Mouse (Mus musculus) left cerebral cortex, postnatal 14 days (tissue): ENCODE measurements around the gene Cpsf4l. TPM values are rescaled to one million over a fixed set of nuclear protein-coding genes. Genes with fewer than 3 reads are reported as not detected.

Experiments used
- DNase-seq, 2 experiments: peaks; one replicate each; pipeline ENCODE4 v3.0.0; 2021 to 2022; ENCODE audit warnings: low spot score in 2 of 2, mixed read lengths in 1 of 2
- intact Hi-C: fragments of 180-260 bp; cut with DNase I; formaldehyde crosslinking; loops from one replicate; pipeline ENCODE4 v1.15.1; 2025
- long read RNA-seq, 2 experiments: library from polyadenylated mRNA; stranded (forward); transcript quantifications; one replicate each; pipeline ENCODE4 v2.0.0; 2021
- total RNA-seq, 2 experiments: library from RNA; stranded (reverse); gene quantifications; 2 replicates each; pipeline ENCODE4 v1.2.3; 2021

Cpsf4l gene
- under 1 TPM in 1 of 2 experiments, not detected in 1; 0.33 TPM for total RNA-seq
- long read RNA-seq, experiment 1, result 0 reads
- long read RNA-seq, experiment 2, partial matches to known transcripts, result 1 of 2 reads
- long read RNA-seq, experiment 2, other reads (novel, unspliced or antisense), result 1 of 2 reads

DNA sequence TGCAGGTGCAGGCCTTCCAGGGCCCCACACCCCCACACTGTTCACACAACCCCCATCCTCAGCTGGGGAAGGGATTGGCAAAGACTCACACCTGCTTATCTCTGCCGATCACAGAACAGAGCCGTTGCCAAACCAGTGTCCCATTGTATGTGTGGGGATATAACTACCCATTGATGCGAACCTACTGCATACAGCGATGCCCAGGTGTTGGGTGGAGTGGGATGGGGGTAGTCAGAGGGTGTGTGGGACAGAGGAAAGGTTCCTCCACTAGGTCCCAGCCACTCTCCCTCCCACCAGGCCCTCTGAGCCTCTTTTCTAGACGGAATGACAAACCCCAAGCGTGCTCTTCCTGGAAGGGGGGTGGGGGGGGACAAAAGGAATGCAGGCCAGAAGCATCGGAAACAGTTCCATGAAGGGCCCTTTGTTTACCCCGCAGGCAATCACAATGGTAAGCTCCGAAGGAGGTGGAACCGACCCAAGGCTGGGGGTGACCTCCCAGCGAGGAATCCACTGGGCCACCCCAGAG is at the start of gene Cpsf4l:
Gene Cpsf4l, minus strand, starts transcription at position 287 of the 526 bp plus-strand sequence.
- no peak for DNase-seq
- intact Hi-C loops, result loop anchor here (5.0 to 10.0 kb wide), 2 partner anchors 43 to 925 kb away; partner anchors contain the start of gene Cdc42ep4

DNA sequence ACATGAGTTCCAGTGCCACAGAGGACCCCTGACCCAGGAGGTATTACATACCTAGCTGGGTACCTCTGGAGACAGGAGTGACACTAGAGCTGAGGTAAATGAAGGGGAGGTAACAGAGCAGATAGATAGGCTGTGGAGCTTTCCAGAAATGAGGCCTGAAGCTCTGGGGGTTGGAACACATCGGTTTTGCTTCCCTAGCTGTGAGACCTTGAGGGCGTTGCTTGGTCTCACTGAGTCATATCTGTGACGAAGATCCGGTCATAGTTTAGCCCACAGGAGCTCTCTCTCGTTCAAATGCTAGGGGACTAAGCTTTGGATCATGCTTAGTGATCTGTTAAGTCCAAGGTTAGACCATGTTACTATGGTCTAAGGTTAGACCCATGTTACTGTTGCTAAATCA is 49.0 kb upstream of the Cpsf4l start:
- DNase-seq, result no peak
- intact Hi-C loops, result no loop called here

DNA sequence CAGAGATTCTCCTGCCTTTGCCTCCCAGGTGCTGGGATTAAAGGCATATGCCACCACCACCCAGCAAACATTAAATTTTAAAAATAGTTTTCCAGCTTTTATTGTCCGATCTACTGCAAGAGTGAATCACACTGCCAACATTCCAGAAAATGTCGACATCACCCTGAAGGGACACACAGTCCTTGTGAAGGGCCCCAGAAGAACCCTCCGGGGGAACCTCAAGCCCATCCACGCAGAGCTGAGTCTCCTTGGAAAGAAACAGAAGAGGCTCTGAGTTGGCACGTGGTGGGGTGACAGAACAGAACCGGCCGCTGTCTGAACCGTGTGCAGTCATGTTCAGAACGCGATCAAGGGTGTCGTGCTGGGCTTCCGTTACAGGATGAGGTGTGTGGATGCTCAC is 46.8 kb upstream of the Cpsf4l start:
- no peak for DNase-seq
- intact Hi-C loops, result no loop called here

DNA sequence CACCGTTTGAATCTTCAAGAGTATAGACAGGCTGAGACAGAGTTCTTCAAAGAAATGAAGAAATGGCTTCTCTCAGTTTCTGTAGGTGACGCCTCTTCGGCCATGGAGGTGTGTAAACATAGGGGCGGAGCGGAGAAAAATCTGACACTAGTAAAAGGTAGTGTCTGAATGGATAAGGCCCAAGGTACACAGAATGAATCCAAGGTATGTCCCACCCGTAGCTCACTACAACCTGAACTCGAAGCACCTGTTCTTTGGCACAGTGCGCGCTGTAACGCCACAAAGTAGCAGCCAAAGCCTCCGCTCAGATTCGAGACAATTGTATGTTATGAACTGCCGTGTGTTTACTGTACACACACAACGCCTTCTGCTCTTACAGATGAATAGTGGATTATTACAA is 46.1 kb upstream of the Cpsf4l start:
- intact Hi-C loops, result no loop called here
- DNase-seq, result no peak

DNA sequence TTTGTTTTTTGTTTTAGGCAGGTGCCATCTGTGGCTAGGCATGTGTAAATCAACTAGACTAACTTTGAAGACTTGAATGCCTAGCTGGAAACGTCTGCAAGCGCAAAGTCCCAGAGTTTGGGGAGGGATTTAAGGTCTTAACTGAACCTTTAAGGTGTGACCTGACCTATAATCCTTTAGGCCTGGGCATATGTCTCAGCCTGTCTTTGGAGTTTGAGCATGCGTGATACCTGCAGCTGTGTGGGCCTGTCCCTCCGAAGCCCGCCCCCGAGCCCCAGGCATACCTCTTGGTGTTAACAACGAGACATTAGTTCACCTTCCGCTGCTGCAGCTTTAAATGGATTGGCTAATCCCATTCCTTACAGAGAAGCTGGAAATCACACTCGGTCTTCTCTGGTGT is 45.0 kb upstream of the Cpsf4l start:
- intact Hi-C loops, result loop anchor here (5.0 kb wide), 1 partner anchor 43 kb away; the partner anchor contains the start of gene Cpsf4l
- DNase-seq, result no peak

DNA sequence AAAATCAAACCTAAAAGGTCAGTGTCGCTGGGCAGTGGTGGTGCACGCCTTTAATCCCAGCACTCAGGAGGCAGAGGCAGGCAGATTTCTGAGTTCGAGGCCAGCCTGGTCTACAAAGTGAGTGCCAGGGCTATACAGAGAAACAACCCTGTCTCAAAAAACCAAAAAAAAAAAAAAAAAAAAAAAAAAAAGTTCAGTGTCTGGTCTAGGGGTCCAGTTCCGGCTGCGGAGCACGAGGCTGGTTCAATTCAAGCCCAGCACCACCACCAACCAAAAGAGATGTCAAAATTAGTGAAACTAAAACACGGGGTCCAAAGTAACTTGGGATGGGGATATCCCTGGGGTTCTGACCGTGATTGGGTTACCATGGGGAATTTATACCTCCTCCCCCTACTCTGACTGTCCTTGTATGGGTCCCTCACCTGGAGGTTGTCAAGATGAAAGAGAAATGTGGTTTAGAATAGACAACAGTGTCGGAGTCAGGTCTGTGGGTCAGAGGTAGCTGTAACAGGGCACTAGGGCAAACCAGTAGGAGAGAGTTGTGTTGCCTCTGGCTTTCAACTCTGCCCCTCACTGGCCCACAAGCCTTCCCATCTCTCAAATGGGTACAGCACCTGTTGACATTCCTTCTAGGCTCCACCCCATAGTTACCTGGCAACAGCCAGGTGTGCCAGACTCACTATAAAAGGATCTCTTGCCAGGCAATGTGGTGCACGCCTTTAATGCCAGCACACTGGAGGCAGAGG is 43.0 kb upstream of the Cpsf4l start:
- intact Hi-C loops, result loop anchor here (5.0 kb wide), 1 partner anchor 41 kb away; the partner anchor contains the start of gene Cpsf4l
- no peak for DNase-seq

DNA sequence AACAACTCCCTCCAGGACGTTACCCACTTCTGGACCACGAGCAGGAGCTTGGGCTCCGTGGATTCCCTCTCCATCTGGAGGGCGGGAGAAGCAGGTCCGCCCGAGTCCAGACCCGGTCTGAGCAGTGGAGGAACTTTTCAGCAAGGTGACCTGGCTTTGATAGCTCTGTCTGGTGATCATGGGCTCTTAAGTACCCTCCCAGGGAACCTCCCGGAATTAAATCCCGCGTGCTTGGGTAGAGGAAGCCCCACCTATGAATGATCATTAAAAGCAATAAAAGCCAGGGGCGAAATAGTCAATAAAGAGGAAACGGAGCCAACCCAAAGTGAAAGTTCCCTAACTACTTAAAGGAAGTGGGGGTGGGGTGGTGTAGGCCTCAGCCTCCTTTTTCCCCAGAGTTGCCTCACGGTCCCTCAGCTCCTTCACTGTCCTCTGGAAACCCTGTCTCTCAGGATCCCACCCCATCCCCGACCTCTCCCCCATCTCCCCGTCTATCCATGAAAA is 42.4 kb upstream of the Cpsf4l start:
- intact Hi-C loops, result loop anchor here (5.0 kb wide), 1 partner anchor 40 kb away; the partner anchor contains the start of gene Cpsf4l
- DNase-seq, result no peak

DNA sequence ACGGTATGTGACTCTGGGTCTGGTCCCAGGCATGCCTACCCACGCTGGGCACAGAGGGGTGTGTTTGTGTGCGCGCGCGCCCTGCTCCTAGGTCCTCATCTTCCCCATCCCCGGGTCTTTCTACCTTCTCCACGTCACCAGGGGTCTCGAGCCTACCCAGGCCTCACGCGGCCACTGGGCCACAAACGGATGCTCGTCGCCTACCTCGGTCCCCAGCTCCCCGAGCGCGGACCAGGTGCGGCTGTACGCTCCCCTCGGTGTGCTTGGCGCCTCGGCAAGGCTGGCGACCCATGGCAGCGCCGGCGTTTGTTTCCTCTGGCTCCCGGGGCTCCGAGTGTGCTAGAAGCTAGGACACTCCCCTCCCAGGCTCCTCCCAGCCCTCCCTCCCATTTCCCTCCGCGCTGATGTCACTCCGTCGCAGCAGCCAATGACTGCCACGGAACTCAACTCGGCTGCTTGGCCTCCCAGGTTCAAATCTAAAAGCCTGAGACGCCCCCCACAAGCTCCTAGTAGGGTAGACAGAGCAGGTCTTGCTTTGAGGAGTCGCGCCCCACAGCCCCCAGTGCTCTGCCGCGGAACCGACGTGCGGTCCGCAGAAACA is 41.8 kb upstream of the Cpsf4l start, which contains the start of gene Cdc42ep4:
Gene Cdc42ep4, minus strand, starts transcription at position 398 of the 601 bp plus-strand sequence.
- intact Hi-C loops, result loop anchor here (2.0 to 5.0 kb wide), 2 partner anchors 39 to 59 kb away; partner anchors contain the start of gene Cpsf4l
- DNase-seq, result peak; percentile 77 to 80

DNA sequence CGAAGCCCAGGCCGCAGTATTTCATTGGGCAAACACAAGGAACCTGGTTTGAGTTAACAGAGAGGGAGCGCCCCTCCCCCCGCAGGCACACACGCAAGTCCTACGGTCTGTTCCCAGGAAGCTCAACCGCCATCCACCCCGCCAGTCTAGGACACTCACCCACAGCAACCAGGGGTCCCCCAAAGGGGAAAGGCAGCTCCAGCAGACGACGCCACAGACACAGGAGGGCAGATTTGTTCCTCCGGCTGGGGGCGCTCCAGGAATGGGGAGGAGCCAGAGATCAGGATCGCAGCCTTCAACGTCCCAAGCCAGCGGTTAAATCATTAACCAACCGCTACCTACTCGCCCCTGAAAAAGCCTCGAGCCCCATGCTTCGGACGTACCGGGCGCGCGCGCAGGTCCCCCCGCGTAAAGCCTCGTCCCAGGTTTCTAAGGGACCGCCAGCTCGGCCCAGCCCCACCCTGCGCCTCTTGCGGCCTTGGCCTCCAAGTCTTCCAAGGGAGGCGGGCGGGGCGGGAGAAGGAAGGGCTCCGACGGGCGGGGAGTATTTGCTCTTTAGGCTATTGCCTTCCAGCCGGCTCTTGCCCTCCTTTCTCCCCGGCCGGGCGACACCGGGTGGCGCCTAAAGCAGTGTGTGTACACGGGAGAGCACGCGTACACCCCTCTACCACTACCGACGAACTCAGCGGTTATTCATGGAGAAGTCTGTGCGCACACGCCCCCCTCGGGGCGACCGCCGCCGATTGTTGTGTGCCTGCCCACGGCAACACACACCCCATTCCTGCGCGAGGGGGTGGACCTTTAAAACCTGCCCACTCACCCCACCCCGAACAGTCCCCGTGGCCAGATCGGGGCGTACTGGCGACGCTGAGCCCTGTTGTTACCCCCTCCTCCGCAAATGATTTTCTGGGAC is 41.0 kb upstream of the Cpsf4l start:
- DNase-seq, result peak; percentile 38 to 48
- intact Hi-C loops, result loop anchor here (2.0 to 5.0 kb wide), 2 partner anchors 39 to 60 kb away; partner anchors contain the start of gene Cpsf4l

DNA sequence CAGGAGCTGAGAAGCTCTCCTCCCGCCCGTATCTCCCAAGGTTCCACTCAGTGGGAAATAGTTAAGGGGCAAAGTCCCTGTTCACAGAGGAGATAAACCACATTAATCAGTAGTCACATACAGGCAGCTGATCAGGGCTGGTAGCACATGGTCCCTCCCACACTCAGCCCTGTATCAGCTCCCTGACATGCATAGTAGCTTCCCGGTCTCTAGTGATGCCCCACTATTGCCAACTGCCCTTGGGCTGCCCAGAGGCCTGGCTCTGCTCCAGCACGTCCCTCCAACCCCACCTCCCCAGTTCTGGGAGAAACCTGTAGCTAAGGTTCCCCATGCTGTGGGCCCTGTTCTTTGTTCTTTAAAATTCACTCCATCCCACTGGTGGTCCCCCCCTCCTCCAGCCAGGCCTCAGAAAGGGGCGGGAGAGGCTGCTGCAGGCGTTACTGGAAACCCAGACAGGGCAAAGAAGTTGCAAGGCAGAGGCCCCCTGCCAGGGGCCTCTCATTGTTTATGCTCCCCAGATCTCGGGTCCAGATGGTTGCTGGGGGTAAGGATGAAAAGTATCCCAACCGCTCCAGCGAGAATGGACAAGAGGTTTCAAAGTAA is 40.0 kb upstream of the Cpsf4l start:
- no peak for DNase-seq
- intact Hi-C loops, result loop anchor here (2.0 to 5.0 kb wide), 2 partner anchors 38 to 61 kb away; partner anchors contain the start of gene Cpsf4l

DNA sequence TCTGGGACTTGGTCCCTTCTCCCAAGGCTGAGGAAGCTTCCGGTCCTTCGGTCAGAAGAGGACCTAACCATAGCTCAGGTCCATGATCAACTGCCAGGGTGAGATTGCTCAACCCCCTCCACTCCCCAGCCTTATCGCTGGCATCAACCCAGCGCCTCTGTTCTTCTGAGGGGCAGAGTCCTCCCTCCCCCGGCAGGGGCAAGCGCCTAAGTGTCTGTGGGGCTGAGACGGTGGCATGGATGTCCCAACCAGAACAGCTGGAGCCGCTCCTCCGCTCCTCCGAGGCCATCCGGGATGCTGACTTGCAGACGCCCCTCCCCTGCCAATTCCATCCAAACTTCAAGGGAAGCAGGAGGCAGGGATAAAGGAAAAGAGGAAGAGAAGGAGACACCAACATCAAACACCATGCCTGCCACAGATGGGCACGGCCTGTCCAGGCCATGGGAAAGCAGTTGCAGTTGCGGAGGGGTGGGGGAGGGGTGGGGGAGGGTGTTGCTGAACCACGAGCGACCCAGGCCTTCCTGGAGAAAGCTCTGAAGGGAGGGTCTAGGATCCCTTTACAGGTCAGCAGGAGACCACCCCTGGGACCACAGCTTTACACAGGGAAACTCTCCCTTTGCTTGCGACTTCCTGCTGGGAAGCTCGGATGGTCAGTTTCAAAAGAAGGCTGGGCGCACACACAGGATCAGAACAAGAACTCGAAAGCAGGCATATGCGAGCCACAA is 39.1 kb upstream of the Cpsf4l start:
- no peak for DNase-seq
- intact Hi-C loops, result no loop called here

DNA sequence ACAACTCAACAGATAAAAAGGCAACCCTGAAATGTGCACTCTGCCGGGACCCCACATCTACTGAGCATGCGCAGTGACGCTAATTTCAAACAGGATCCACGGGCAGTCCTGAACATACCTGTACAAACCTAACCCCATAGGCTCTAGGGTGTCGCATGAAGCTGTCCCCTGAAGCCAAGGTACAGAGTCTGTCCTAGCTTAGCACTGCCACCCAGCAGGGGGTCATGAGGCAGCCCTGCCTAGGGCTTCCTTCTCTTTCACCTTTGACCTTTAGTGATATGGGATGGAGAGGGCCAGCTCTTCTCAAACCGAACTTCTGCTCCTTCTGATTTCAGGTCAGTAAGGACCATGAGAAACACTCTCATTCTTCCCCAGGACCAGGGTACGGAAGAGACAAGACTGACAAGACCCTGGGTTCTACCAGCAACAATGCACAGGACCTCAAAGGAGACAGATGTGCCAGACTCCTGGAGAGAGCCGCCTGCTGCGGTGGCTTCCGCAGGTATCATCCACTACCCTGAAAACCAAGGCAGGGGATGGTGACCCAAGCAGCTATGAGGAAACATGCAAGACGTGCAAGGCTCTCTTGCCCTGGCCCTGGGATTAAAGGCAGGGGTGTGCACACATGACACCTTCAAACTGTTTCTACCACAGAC is 38.0 kb upstream of the Cpsf4l start:
- intact Hi-C loops, result no loop called here
- no peak for DNase-seq

DNA sequence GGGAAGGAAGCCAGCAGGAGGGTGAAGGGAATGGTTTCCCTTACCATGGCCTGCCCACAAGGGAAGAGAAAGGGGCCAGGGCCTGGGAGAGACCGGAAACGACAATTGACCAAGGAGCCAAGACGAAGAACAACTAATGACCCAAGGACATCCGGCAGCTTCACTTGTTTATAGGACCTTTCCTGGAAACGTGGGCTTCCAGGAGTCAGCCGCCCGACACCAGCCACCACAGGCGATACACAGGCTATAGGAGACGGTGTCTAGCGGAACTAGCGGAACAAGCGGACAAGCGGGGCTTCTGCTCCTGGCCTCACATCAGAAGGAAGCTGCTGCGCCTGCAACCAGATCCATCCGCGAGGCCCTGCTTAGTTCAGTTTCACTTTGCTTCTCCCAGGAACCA is 37.2 kb upstream of the Cpsf4l start:
- intact Hi-C loops, result no loop called here
- DNase-seq, result no peak

DNA sequence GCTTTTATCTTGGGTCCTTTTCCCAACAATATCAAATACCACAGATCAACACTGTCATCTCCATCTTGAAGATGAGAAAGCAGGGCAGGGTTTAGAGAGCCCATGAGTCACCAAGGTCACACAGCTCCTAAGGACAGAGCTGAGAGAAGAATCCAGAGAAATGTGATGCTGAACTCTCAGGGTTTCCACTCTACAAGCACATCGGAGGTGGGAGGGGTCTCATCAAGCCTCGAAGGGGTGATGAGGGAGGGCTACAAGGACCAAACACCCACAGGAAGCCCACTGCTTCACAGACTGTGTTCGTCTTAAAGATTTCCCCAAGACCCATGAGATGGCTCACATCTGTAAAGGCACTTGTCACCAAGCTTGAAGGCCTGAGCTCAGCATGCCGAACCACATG is 36.1 kb upstream of the Cpsf4l start:
- intact Hi-C loops, result no loop called here
- no peak for DNase-seq

DNA sequence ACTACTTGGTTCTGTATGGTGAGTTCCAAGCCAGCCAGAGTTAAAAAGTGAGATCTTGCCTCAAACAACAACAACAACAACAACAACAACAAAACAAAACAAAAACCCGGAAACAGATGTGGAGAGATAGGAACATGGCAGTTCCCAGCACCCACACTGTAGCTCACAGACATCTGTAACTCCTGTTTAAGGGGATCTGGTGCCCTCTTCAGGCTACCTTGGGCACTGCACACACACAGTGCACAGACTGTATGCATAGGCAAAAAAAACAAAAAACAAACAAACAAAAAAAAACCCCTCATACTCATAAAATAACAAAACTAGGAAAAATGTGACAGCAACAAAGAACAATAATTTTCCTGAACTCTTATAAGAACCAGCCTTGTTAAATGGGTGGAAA is 33.2 kb upstream of the Cpsf4l start:
- intact Hi-C loops, result no loop called here
- DNase-seq, result no peak

DNA sequence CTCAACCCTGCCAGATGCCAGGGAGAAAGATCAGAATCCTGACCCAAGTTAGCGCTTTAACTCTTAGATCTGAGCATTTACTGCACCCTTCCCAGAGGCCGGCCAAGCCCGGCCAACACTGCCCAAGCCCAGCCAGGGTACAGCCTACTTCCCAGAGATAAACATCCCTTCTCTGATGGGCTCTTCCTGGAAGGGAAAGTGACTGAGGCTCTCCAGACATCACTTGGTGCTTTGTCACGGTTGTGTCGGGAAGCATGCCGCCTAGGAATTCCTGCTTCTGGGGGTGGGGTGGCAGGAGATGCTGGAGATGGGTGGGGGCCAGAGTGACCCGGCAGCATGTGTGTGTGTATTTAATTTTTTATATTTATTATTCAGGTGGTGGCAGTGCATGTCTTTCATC is 30.3 kb upstream of the Cpsf4l start:
- DNase-seq, result no peak
- intact Hi-C loops, result no loop called here

DNA sequence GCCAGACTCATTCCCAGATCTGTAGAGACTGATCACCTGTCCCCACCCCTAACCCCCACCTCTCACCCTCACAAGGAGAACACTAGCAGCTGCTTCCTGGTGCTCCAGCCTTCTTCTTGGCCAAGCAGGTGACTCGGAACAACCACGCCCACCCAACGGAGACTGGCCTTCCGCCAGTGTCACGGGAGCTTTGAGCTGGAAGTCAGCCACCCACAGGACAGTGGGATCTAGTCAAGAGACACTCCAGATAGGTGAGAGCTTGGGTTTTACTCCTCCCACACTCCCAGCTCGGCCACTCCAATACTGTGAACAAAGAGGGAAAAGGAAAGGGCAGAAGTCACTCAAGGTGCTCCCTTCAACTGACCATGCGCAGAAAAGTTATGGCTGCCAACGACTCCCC is 29.4 kb upstream of the Cpsf4l start:
- no peak for DNase-seq
- intact Hi-C loops, result no loop called here
